Mouse (Mus musculus) spleen, adult 2 months (tissue): Measurements from ENCODE around the gene Erf.

Source experiments
- CTCF ChIP-seq: fragments of 200-500 bp; IDR thresholded peaks from 2 replicates; pipeline ENCODE4 v1.5.1; 2011; ENCODE audit warnings: mild to moderate bottlenecking, inconsistent platforms; ENCODE audit not compliant: insufficient read depth, insufficient read length, insufficient replicate concordance; ENCODE audit errors: extremely low read depth
- POLR2A ChIP-seq: fragments of 200-500 bp; IDR thresholded peaks from 2 replicates; pipeline ENCODE4 v1.6.1; 2011; ENCODE audit warnings: low read depth, low read length, inconsistent platforms

- TF ChIP-seq POLR2A (no peak), CTCF (no peak)
Measured at GRCm38 (mm10) chr7:25294960-25295722, 44.6 kb upstream of the Erf start.
